Mouse (Mus musculus): ENCODE data around the gene Srp68.
A peak's percentile ranks its signal among the peaks of the same experiment; 100 is the strongest.

Srp68 gene

GRCm38 (mm10) chr11:116203150-116203549 lies 70.9 kb downstream of the Srp68 start:
- DNase-seq = no peak

GRCm38 (mm10) chr11:116201151-116201550 lies 72.9 kb downstream of the Srp68 start:
- peak; percentile 67 for DNase-seq

- peak; percentile 98 for DNase-seq
These were observed 75.1 kb downstream of the Srp68 start, which contains the start of the genes Ten1 and Acox1 for GRCm38 (mm10) chr11:116198639-116199531. Gene Ten1 (plus strand): TSS chr11:116198855. Gene Acox1 (minus strand): TSS chr11:116199045.

GRCm38 (mm10) chr11:116198132-116198531 lies 75.9 kb downstream of the Srp68 start:
- no peak for DNase-seq

- no peak for DNase-seq
These were observed 76.5 kb downstream of the Srp68 start for GRCm38 (mm10) chr11:116197584-116197906.

- DNase-seq = no peak
These were observed 77.0 kb downstream of the Srp68 start for GRCm38 (mm10) chr11:116196866-116197583.

GRCm38 (mm10) chr11:116196336-116196735 lies 77.7 kb downstream of the Srp68 start:
- peak; percentile 66 for DNase-seq

- DNase-seq = peak; percentile 88
These were observed 78.8 kb downstream of the Srp68 start for GRCm38 (mm10) chr11:116195252-116195651.
